Mouse (Mus musculus): ENCODE data around the gene Shq1.
A peak's percentile ranks its signal among the peaks of the same experiment; 100 is the strongest.

DNA sequence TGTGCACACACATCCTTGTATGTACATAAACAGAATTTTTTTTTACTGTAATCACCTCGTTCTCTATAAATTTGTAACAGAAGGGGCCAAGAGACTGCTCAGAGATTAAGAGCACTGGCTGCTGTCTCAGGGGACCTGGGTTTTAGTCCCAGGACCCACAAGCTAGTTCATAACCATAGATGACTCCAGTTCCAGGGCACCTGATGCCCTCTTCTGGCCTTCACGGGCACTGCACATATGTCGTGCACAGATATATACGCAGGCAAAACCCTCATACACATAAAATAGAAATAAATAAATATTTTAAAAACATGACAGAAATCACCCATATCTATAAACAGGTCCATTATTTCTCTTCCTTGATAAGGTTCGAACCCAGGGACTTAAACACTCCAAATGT lies 143.0 kb downstream of the Shq1 start:
- TF ChIP-seq CTCF (IDR thresholded peaks at IDR 0.05; ENCODE audit: control insufficient read depth, insufficient read depth, insufficient replicate concordance, low read depth, low read length) (peak; percentile 33; the same call in 1 of the 2 replicates), POLR2A (IDR thresholded peaks at IDR 0.05; ENCODE audit: control insufficient read depth, low read depth, low read length) (no peak)

Measured in testis, adult 2 months (tissue).